Mouse (Mus musculus): ENCODE results near the gene Rfx2. TPM values are rescaled to one million over a fixed set of nuclear protein-coding genes. Genes with fewer than 3 reads are reported as not detected.

The Rfx2 gene
- polyA plus RNA-seq, 1 experiment from 2014 or later: 4.8 TPM

DNA sequence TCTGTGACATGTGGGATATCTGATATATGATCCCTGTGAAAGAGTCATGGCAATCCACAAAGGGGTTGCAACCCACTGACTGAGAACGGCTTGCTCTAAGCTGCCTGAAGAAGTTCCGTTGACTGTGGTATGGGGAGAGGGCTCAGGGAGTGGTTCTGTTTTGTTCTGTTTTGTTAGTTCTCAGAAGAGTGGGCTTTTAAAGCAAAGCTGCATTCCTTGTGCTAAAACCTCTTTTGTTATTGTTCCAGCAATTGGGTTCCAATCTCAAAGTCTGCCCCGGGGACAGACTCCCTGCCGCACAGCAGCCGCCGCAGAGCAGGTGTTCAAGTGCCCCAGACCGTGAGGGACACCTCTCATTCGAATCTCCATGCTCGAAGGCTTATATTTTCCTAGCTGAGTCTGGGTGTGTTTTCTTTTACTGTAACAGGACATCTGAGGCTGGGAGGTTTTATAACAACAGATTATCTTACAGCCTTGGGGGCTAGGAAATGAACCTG is 38.7 kb upstream of the Rfx2 start:
- 59% methylated on average over 9 of the region's 9 CpGs for WGBS
- H3K9me3 ChIP-seq (ENCODE audit: control insufficient read depth, low read length): peaks cover 6% of the 10 kb centered on the region; the same call in 1 of the 2 replicates
- no peak for ATAC-seq (ENCODE audit: low FRiP score)

GRCm38 (mm10) chr17:56866071-56866470 is 35.3 kb upstream of the Rfx2 start:
- Histone ChIP-seq H3K27ac (ENCODE audit: low read depth, low read length) (no peak overlapping the region), H3K4me1 (ENCODE audit: control insufficient read depth, insufficient read depth, low read length) (no peaks in the 10 kb centered on the region), H3K9ac (ENCODE audit: low read length) (no peak overlapping the region), H3K27me3 (ENCODE audit: control insufficient read depth, insufficient read depth, low read length) (no peaks in the 10 kb centered on the region), H3K9me3 (ENCODE audit: control insufficient read depth, low read length) (peaks cover 6% of the 10 kb centered on the region; the same call in 1 of the 2 replicates), H3K4me3 (ENCODE audit: low read depth, low read length) (no peak overlapping the region), H3K4me2 (no peak overlapping the region), H3K36me3 (ENCODE audit: control insufficient read depth, insufficient read depth, low read length) (no peaks in the 10 kb centered on the region)
- DNase-seq (ENCODE audit: low spot score, missing footprints) (no peak), ATAC-seq (ENCODE audit: low FRiP score) (no peak)
- WGBS: 78% methylated on average over 7 of the region's 7 CpGs

More for the DNA sequence above, 38.7 kb upstream of the Rfx2 start:
- Histone ChIP-seq H3K27ac (ENCODE audit: low read depth, low read length) (no peak overlapping the region), H3K9ac (ENCODE audit: low read length) (no peak overlapping the region), H3K4me2 (no peak overlapping the region), H3K27me3 (ENCODE audit: control insufficient read depth, insufficient read depth, low read length) (no peaks in the 10 kb centered on the region), H3K36me3 (ENCODE audit: control insufficient read depth, insufficient read depth, low read length) (no peaks in the 10 kb centered on the region), H3K4me3 (ENCODE audit: low read depth, low read length) (no peak overlapping the region), H3K4me1 (ENCODE audit: control insufficient read depth, insufficient read depth, low read length) (no peaks in the 10 kb centered on the region)
- DNase-seq (ENCODE audit: low spot score, missing footprints): no peak

DNA sequence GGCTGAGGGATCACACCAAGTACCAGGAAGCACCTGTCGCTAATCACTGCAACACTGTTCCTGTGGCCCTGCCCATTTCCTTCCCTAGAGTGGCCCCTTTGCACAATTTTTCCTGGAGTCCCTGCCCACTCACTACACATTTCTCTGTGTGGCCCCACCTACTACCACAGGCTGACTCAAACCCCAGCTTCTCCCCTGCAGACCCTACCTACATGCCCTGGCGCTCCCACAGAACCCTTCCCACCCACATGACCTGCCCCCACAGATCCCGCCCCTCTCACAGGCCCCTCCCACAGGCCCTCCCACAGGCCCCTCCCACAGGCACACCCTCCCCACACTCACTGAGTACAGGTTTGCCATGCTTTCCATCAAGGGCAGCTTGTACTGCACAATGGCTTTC is 30.4 kb upstream of the Rfx2 start:
- Histone ChIP-seq H3K9ac (ENCODE audit: low read length) (no peak overlapping the region), H3K4me2 (no peak overlapping the region), H3K4me1 (ENCODE audit: control insufficient read depth, insufficient read depth, low read length) (no peaks in the 10 kb centered on the region), H3K27me3 (ENCODE audit: control insufficient read depth, insufficient read depth, low read length) (no peaks in the 10 kb centered on the region), H3K9me3 (ENCODE audit: control insufficient read depth, low read length) (no peaks in the 10 kb centered on the region), H3K4me3 (ENCODE audit: low read depth, low read length) (no peak overlapping the region), H3K27ac (ENCODE audit: low read depth, low read length) (no peak overlapping the region), H3K36me3 (ENCODE audit: control insufficient read depth, insufficient read depth, low read length) (no peaks in the 10 kb centered on the region)
- no peak for DNase-seq (ENCODE audit: low spot score, missing footprints)
- ATAC-seq (ENCODE audit: low FRiP score): no peak
- WGBS: 62% methylated on average over 3 of the region's 3 CpGs

GRCm38 (mm10) chr17:56858922-56859321 is 28.1 kb upstream of the Rfx2 start:
- Histone ChIP-seq H3K36me3 (ENCODE audit: control insufficient read depth, insufficient read depth, low read length) (no peaks in the 10 kb centered on the region), H3K4me3 (ENCODE audit: low read depth, low read length) (no peak overlapping the region), H3K9ac (ENCODE audit: low read length) (no peak overlapping the region), H3K9me3 (ENCODE audit: control insufficient read depth, low read length) (no peaks in the 10 kb centered on the region), H3K27me3 (ENCODE audit: control insufficient read depth, insufficient read depth, low read length) (no peaks in the 10 kb centered on the region), H3K27ac (ENCODE audit: low read depth, low read length) (no peak overlapping the region), H3K4me1 (ENCODE audit: control insufficient read depth, insufficient read depth, low read length) (no peaks in the 10 kb centered on the region), H3K4me2 (no peak overlapping the region)
- ATAC-seq (ENCODE audit: low FRiP score) (no peak), DNase-seq (ENCODE audit: low spot score, missing footprints) (no peak)
- WGBS: 72% methylated on average over 7 of the region's 7 CpGs

- peak; percentile 96 for DNase-seq (ENCODE audit: low spot score, missing footprints)
- no peaks in the 10 kb centered on the region for H3K4me1 ChIP-seq (ENCODE audit: control insufficient read depth, insufficient read depth, low read length)
- H3K27me3 ChIP-seq (ENCODE audit: control insufficient read depth, insufficient read depth, low read length): no peaks in the 10 kb centered on the region
- no peak overlapping the region for H3K4me2 ChIP-seq
- WGBS: 58% methylated on average over 4 of the region's 4 CpGs
- no peak overlapping the region for H3K27ac ChIP-seq (ENCODE audit: low read depth, low read length)
- no peak overlapping the region for H3K9ac ChIP-seq (ENCODE audit: low read length)
- no peaks in the 10 kb centered on the region for H3K9me3 ChIP-seq (ENCODE audit: control insufficient read depth, low read length)
- H3K36me3 ChIP-seq (ENCODE audit: control insufficient read depth, insufficient read depth, low read length): no peaks in the 10 kb centered on the region
- H3K4me3 ChIP-seq (ENCODE audit: low read depth, low read length): no peak overlapping the region
- ATAC-seq (ENCODE audit: low FRiP score): no peak
These were observed 27.4 kb upstream of the Rfx2 start for GRCm38 (mm10) chr17:56858216-56858615.

- Histone ChIP-seq H3K27me3 (ENCODE audit: control insufficient read depth, insufficient read depth, low read length) (no peaks in the 10 kb centered on the region), H3K4me2 (no peak overlapping the region), H3K4me3 (ENCODE audit: low read depth, low read length) (no peak overlapping the region), H3K27ac (ENCODE audit: low read depth, low read length) (no peak overlapping the region), H3K9me3 (ENCODE audit: control insufficient read depth, low read length) (no peaks in the 10 kb centered on the region), H3K36me3 (ENCODE audit: control insufficient read depth, insufficient read depth, low read length) (no peaks in the 10 kb centered on the region), H3K9ac (ENCODE audit: low read length) (no peak overlapping the region), H3K4me1 (ENCODE audit: control insufficient read depth, insufficient read depth, low read length) (no peaks in the 10 kb centered on the region)
- ATAC-seq (ENCODE audit: low FRiP score) (no peak), DNase-seq (ENCODE audit: low spot score, missing footprints) (no peak)
- 81% methylated on average over 3 of the region's 3 CpGs for WGBS
These were observed 24.6 kb upstream of the Rfx2 start for GRCm38 (mm10) chr17:56855421-56855820.

GRCm38 (mm10) chr17:56851167-56851566 is 20.4 kb upstream of the Rfx2 start:
- DNase-seq (ENCODE audit: low spot score, missing footprints): no peak
- no peak overlapping the region for H3K4me2 ChIP-seq

GRCm38 (mm10) chr17:56849710-56850109 is 18.9 kb upstream of the Rfx2 start:
- Histone ChIP-seq H3K27me3 (ENCODE audit: control insufficient read depth, insufficient read depth, low read length) (no peaks in the 10 kb centered on the region), H3K36me3 (ENCODE audit: control insufficient read depth, insufficient read depth, low read length) (no peaks in the 10 kb centered on the region), H3K9ac (ENCODE audit: low read length) (no peak overlapping the region), H3K4me2 (no peak overlapping the region), H3K4me1 (ENCODE audit: control insufficient read depth, insufficient read depth, low read length) (no peaks in the 10 kb centered on the region), H3K9me3 (ENCODE audit: control insufficient read depth, low read length) (no peaks in the 10 kb centered on the region), H3K27ac (ENCODE audit: low read depth, low read length) (no peak overlapping the region), H3K4me3 (ENCODE audit: low read depth, low read length) (no peak overlapping the region)
- WGBS: 82% methylated on average over 13 of the region's 13 CpGs
- no peak for DNase-seq (ENCODE audit: low spot score, missing footprints)
- ATAC-seq (ENCODE audit: low FRiP score): no peak

More at GRCm38 (mm10) chr17:56851167-56851566, 20.4 kb upstream of the Rfx2 start:
- H3K27ac ChIP-seq (ENCODE audit: low read depth, low read length): no peak overlapping the region
- no peaks in the 10 kb centered on the region for H3K36me3 ChIP-seq (ENCODE audit: control insufficient read depth, insufficient read depth, low read length)
- H3K9me3 ChIP-seq (ENCODE audit: control insufficient read depth, low read length): no peaks in the 10 kb centered on the region
- ATAC-seq (ENCODE audit: low FRiP score): no peak
- H3K27me3 ChIP-seq (ENCODE audit: control insufficient read depth, insufficient read depth, low read length): no peaks in the 10 kb centered on the region
- no peak overlapping the region for H3K9ac ChIP-seq (ENCODE audit: low read length)
- WGBS: 86% methylated on average over 3 of the region's 3 CpGs
- H3K4me3 ChIP-seq (ENCODE audit: low read depth, low read length): no peak overlapping the region
- H3K4me1 ChIP-seq (ENCODE audit: control insufficient read depth, insufficient read depth, low read length): no peaks in the 10 kb centered on the region

DNA sequence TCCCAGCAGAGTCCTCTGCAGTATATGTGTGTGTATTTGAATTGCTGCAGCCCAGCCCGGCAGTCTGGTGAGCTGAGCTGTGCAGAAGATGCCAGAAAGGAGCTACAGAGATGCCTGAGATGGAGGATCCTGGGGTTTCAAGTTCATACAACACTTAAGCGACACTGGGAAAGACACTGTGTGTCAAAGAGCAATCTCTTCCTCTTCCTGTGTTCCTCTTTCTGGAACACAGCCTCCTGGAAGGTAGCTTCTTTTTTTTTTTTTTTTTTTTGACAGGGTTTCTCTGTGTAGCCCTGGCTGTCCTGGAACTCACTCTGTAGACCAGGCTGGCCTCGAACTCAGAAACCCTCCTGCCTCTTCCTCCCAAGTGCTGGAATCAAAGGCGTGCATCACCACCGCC is 18.0 kb upstream of the Rfx2 start:
- Histone ChIP-seq H3K27ac (ENCODE audit: low read depth, low read length) (no peak overlapping the region), H3K9ac (ENCODE audit: low read length) (no peak overlapping the region), H3K27me3 (ENCODE audit: control insufficient read depth, insufficient read depth, low read length) (no peaks in the 10 kb centered on the region), H3K4me1 (ENCODE audit: control insufficient read depth, insufficient read depth, low read length) (no peaks in the 10 kb centered on the region), H3K36me3 (ENCODE audit: control insufficient read depth, insufficient read depth, low read length) (no peaks in the 10 kb centered on the region), H3K4me3 (ENCODE audit: low read depth, low read length) (no peak overlapping the region), H3K9me3 (ENCODE audit: control insufficient read depth, low read length) (no peaks in the 10 kb centered on the region), H3K4me2 (no peak overlapping the region)
- 84% methylated on average over 5 of the region's 5 CpGs for WGBS
- DNase-seq (ENCODE audit: low spot score, missing footprints) (no peak), ATAC-seq (ENCODE audit: low FRiP score) (no peak)

All from midbrain, embryonic 11.5 days (tissue).